Mouse (Mus musculus) kidney, adult 2 months (tissue): ENCODE measurements around the gene Asb5. TPM values are rescaled to one million over a fixed set of nuclear protein-coding genes. Genes with fewer than 3 reads are reported as not detected.
A peak's percentile ranks its signal among the peaks of the same experiment; 100 is the strongest.

ENCODE experiments used
- DNase-seq: peaks from one replicate; pipeline ENCODE4 v3.0.0; 2021
- H3K27ac ChIP-seq: fragments of 200-500 bp; 2 replicates; pipeline ENCODE4 v1.5.1; 2012; ENCODE audit warnings: low read depth, low read length, control low read depth, inconsistent platforms; ENCODE audit not compliant: insufficient read depth
- H3K27me3 ChIP-seq: fragments of 200-500 bp; replicated peaks from 2 replicates; pipeline ENCODE4 v1.6.1; 2012; ENCODE audit warnings: mild to moderate bottlenecking, moderate library complexity, low read length, inconsistent platforms; ENCODE audit not compliant: control insufficient read depth, insufficient read depth
- H3K36me3 ChIP-seq: fragments of 200-500 bp; 2 replicates; pipeline ENCODE4 v1.6.1; 2012; ENCODE audit warnings: mild to moderate bottlenecking, moderate library complexity, low read length, inconsistent platforms; ENCODE audit not compliant: control insufficient read depth, insufficient read depth
- H3K4me1 ChIP-seq: fragments of 200-500 bp; 2 replicates; pipeline ENCODE4 v1.6.1; 2011; ENCODE audit warnings: low read length; ENCODE audit not compliant: control insufficient read depth, insufficient read depth
- H3K4me3 ChIP-seq: fragments of 200-500 bp; 2 replicates; pipeline ENCODE4 v1.5.1; 2011; ENCODE audit warnings: mild to moderate bottlenecking, low read depth, low read length, control low read depth; ENCODE audit not compliant: insufficient read depth
- CTCF ChIP-seq: fragments of 200-500 bp; conservative IDR thresholded peaks from 2 replicates; pipeline ENCODE4 v1.5.1; 2011; ENCODE audit warnings: low read depth, mild to moderate bottlenecking, control low read depth, low read length, moderate library complexity, mixed read lengths; ENCODE audit not compliant: insufficient read depth, insufficient read length
- POLR2A ChIP-seq: fragments of 200-500 bp; IDR thresholded peaks from one replicate; pipeline ENCODE4 v1.6.1; 2011; ENCODE audit warnings: low read depth, low read length, control low read depth
- WGBS: fragments of 180-500 bp; shearing (Covaris S2); methylation state at CpG from one replicate; pipeline ENCODE4 v1.1.7; 2018; 5-methylcytosine and 5-hydroxymethylcytosine counted together
- polyA plus RNA-seq: library from polyadenylated mRNA; depleted of rRNA; stranded (reverse); fragments of >200 nt; gene quantifications from 2 replicates; pipeline ENCODE4 v1.2.3, GENCODE M21; 2012; rRNA removed

Gene Asb5
- polyA plus RNA-seq: 1.4 and 2.9 TPM in 2 replicates

- peak; percentile 98 for DNase-seq
- under 1% methylated on average over 89 of the region's 89 CpGs for WGBS
- peak within 1 kb of the TSS; percentile 86 for H3K27ac ChIP-seq
- H3K36me3 ChIP-seq: no peaks in the 10 kb centered on the region; the same call in 1 of the 2 replicates
- H3K4me3 ChIP-seq: peak within 1 kb of the TSS; percentile 85
- H3K4me1 ChIP-seq: peaks cover 3% of the 10 kb centered on the region; the same call in 1 of the 2 replicates
- no peaks in the 10 kb centered on the region for H3K27me3 ChIP-seq
- TF ChIP-seq CTCF: no peak
- TF ChIP-seq POLR2A: peak; percentile 78
These were observed at the start of gene Asb5, which contains the start of gene Spcs3 for GRCm38 (mm10) chr8:54529382-54530296. Gene Asb5, plus strand, starts transcription at chr8:54529580. Gene Spcs3, minus strand, starts transcription at chr8:54529998.

- DNase-seq: peak; percentile 6
- H3K27ac ChIP-seq: no peak overlapping the region
- no peaks in the 10 kb centered on the region for H3K4me1 ChIP-seq
- no peaks in the 10 kb centered on the region for H3K36me3 ChIP-seq
- no peak for TF ChIP-seq CTCF
- no peak for TF ChIP-seq POLR2A
- 15% methylated on average over 19 of the region's 19 CpGs for WGBS
- H3K4me3 ChIP-seq: no peak overlapping the region
- no peaks in the 10 kb centered on the region for H3K27me3 ChIP-seq
These were observed 42.7 kb upstream of the Asb5 start for GRCm38 (mm10) chr8:54486555-54487273.

- no peak for DNase-seq
- H3K36me3 ChIP-seq: no peaks in the 10 kb centered on the region
- 55% methylated on average over 4 of the region's 4 CpGs for WGBS
- no peak overlapping the region for H3K27ac ChIP-seq
- TF ChIP-seq POLR2A (no peak), CTCF (no peak)
- no peak overlapping the region for H3K4me3 ChIP-seq
- no peaks in the 10 kb centered on the region for H3K27me3 ChIP-seq
- H3K4me1 ChIP-seq: no peaks in the 10 kb centered on the region
These were observed 40.9 kb upstream of the Asb5 start for GRCm38 (mm10) chr8:54488437-54488836.

GRCm38 (mm10) chr8:54491057-54491690 is 38.2 kb upstream of the Asb5 start:
- Histone ChIP-seq H3K4me1 (no peaks in the 10 kb centered on the region), H3K27me3 (no peaks in the 10 kb centered on the region), H3K27ac (no peak overlapping the region), H3K4me3 (no peak overlapping the region), H3K36me3 (no peaks in the 10 kb centered on the region)
- peak; percentile 41 for DNase-seq
- 20% methylated on average over 6 of the region's 6 CpGs for WGBS
- TF ChIP-seq POLR2A (no peak), CTCF (peak; percentile 37; the same call in 1 of the 2 replicates)

DNA sequence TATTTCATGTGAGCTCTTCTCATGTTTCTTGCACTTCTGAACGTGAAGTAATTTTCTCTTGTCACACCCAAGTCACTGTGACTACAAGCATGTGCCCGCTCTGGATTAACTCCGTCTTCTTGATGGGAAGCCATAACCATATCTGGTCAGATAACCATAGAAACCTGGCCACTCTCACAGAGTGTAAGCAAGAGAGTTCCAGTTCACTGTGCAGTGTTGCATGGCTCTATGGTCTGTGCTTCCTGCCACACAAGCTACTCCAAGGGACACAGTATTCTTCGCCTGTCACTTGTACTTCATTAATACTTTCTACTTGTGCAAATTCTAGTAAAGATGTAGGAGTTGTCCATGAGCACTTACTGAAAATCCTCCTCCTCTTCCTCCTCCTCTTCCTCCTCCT is 37.4 kb upstream of the Asb5 start:
- no peak overlapping the region for H3K27ac ChIP-seq
- no peak overlapping the region for H3K4me3 ChIP-seq
- H3K27me3 ChIP-seq: no peaks in the 10 kb centered on the region
- H3K36me3 ChIP-seq: no peaks in the 10 kb centered on the region
- no peaks in the 10 kb centered on the region for H3K4me1 ChIP-seq
- 54% methylated on average over 4 of the region's 4 CpGs for WGBS
- TF ChIP-seq POLR2A (no peak), CTCF (no peak)
- no peak for DNase-seq

- DNase-seq: peak; percentile 50
- H3K27ac ChIP-seq: no peak overlapping the region
- no peaks in the 10 kb centered on the region for H3K4me1 ChIP-seq
- H3K4me3 ChIP-seq: no peak overlapping the region
- no peaks in the 10 kb centered on the region for H3K36me3 ChIP-seq
- TF ChIP-seq POLR2A: no peak
- peak; percentile 72 for TF ChIP-seq CTCF
- no peaks in the 10 kb centered on the region for H3K27me3 ChIP-seq
- 9% methylated on average over 6 of the region's 6 CpGs for WGBS
These were observed 36.3 kb upstream of the Asb5 start for GRCm38 (mm10) chr8:54493110-54493509.

GRCm38 (mm10) chr8:54493915-54494314 is 35.5 kb upstream of the Asb5 start:
- TF ChIP-seq POLR2A: no peak
- no peak for TF ChIP-seq CTCF
- WGBS: 34% methylated on average over 3 of the region's 3 CpGs
- no peak overlapping the region for H3K27ac ChIP-seq

More at GRCm38 (mm10) chr8:54493915-54494314, 35.5 kb upstream of the Asb5 start:
- no peaks in the 10 kb centered on the region for H3K4me1 ChIP-seq
- DNase-seq: no peak
- no peak overlapping the region for H3K4me3 ChIP-seq
- no peaks in the 10 kb centered on the region for H3K36me3 ChIP-seq
- no peaks in the 10 kb centered on the region for H3K27me3 ChIP-seq
